Mouse (Mus musculus) bone marrow macrophage, adult 2 months (primary cell): ENCODE results near the gene Abhd12.

ENCODE experiments used
- CTCF ChIP-seq: IDR thresholded peaks from 2 replicates; pipeline ENCODE4 v1.5.1; 2012; ENCODE audit warnings: low read depth, mild to moderate bottlenecking, low read length, moderate library complexity
- POLR2A ChIP-seq: IDR thresholded peaks from 2 replicates; pipeline ENCODE4 v1.6.1; 2012; ENCODE audit warnings: mild to moderate bottlenecking, low read depth, low read length, borderline replicate concordance

DNA sequence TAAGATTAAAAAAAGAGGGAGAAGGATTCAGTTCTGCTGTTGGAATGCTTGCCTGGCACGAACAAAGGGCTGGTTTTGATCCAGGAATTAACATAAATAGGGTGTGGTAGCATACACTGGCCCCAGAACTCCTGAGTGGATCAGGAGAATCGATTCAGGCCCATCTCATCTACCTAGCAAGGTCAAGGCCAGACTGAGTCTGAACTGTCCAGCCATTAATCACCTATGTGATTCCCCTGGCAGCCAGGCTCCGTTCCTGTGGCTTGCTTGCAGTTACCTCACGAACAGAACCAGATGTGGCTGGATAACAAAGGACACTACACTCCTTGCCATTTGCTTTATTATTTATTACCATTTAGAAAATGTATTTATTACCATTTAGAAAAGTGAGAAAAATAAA lies 111.2 kb downstream of the Abhd12 start:
- TF ChIP-seq CTCF (no peak), POLR2A (no peak)
